Mouse (Mus musculus): ENCODE results near the gene Rnase13. TPM values are rescaled to one million over a fixed set of nuclear protein-coding genes. Genes with fewer than 3 reads are reported as not detected.
A peak's percentile ranks its signal among the peaks of the same experiment; 100 is the strongest.

Rnase13 gene
- polyA plus RNA-seq, 1 experiment from 2014 or later: not detected

GRCm38 (mm10) chr14:51895071-51895470, 27.5 kb downstream of the Rnase13 start:
- Histone ChIP-seq H3K4me2 (no peak overlapping the region), H3K27ac (no peak overlapping the region), H3K4me3 (replicated peaks) (no peak overlapping the region), H3K27me3 (no peaks in the 10 kb centered on the region), H3K36me3 (peaks cover 30% of the 10 kb centered on the region), H3K9ac (replicated peaks) (0 out of 2 replicates have a peak overlapping the region, but pooled peaks have one; percentile 8), H3K4me1 (replicated peaks) (no peaks in the 10 kb centered on the region; the same call in 1 of the 2 replicates), H3K9me3 (no peaks in the 10 kb centered on the region)
- no peak for ATAC-seq (ENCODE audit: insufficient number of reproducible peaks, insufficient read depth, low FRiP score, low TSS enrichment, low read depth)
- WGBS: 77% methylated on average over 14 of the region's 14 CpGs

- no peaks in the 10 kb centered on the region for H3K9me3 ChIP-seq
- H3K9ac ChIP-seq (replicated peaks): no peak overlapping the region
- no peaks in the 10 kb centered on the region for H3K27me3 ChIP-seq
- H3K4me3 ChIP-seq (replicated peaks): no peak overlapping the region
- H3K4me1 ChIP-seq (replicated peaks): no peaks in the 10 kb centered on the region; the same call in 1 of the 2 replicates
- H3K36me3 ChIP-seq: peaks cover 43% of the 10 kb centered on the region
- ATAC-seq (ENCODE audit: insufficient number of reproducible peaks, insufficient read depth, low FRiP score, low TSS enrichment, low read depth): no peak
- H3K4me2 ChIP-seq: no peak overlapping the region
- no peak overlapping the region for H3K27ac ChIP-seq
- WGBS: 50% methylated on average over 3 of the region's 3 CpGs
Observed at GRCm38 (mm10) chr14:51893809-51894208, 28.8 kb downstream of the Rnase13 start.

- Histone ChIP-seq H3K9me3 (no peaks in the 10 kb centered on the region), H3K4me1 (replicated peaks) (no peaks in the 10 kb centered on the region; the same call in 1 of the 2 replicates), H3K27ac (no peak overlapping the region), H3K4me2 (no peak overlapping the region), H3K9ac (replicated peaks) (no peak overlapping the region), H3K27me3 (no peaks in the 10 kb centered on the region), H3K36me3 (peaks cover 48% of the 10 kb centered on the region), H3K4me3 (replicated peaks) (no peak overlapping the region)
- peak; percentile 24; the same call in 1 of the 2 replicates for ATAC-seq (ENCODE audit: insufficient number of reproducible peaks, insufficient read depth, low FRiP score, low TSS enrichment, low read depth)
- WGBS: 23% methylated on average over 10 of the region's 10 CpGs
Observed at GRCm38 (mm10) chr14:51893094-51893794, 29.3 kb downstream of the Rnase13 start.

GRCm38 (mm10) chr14:51892191-51892939, 30.2 kb downstream of the Rnase13 start, which contains the start of gene Slc39a2:
Gene Slc39a2 (plus strand): TSS chr14:51892889.
- WGBS: 89% methylated on average over 9 of the region's 9 CpGs
- H3K36me3 ChIP-seq: peaks cover 57% of the 10 kb centered on the region
- no peaks in the 10 kb centered on the region; the same call in 1 of the 2 replicates for H3K4me1 ChIP-seq (replicated peaks)
- H3K27ac ChIP-seq: no peak within 1 kb of the TSS
- H3K27me3 ChIP-seq: no peaks in the 10 kb centered on the region
- ATAC-seq (ENCODE audit: insufficient number of reproducible peaks, insufficient read depth, low FRiP score, low TSS enrichment, low read depth): no peak
- no peaks in the 10 kb centered on the region for H3K9me3 ChIP-seq
- H3K4me3 ChIP-seq (replicated peaks): no peak within 1 kb of the TSS
- H3K9ac ChIP-seq (replicated peaks): no peak within 1 kb of the TSS
- H3K4me2 ChIP-seq: no peak within 1 kb of the TSS

- H3K4me2 ChIP-seq: no peak overlapping the region
- H3K9ac ChIP-seq (replicated peaks): no peak overlapping the region
- WGBS: 90% methylated on average over 6 of the region's 6 CpGs
- H3K4me1 ChIP-seq (replicated peaks): peaks cover 12% of the 10 kb centered on the region
- no peak overlapping the region for H3K27ac ChIP-seq
- no peaks in the 10 kb centered on the region for H3K9me3 ChIP-seq
- no peak for ATAC-seq (ENCODE audit: insufficient number of reproducible peaks, insufficient read depth, low FRiP score, low TSS enrichment, low read depth)
- peaks cover 62% of the 10 kb centered on the region for H3K36me3 ChIP-seq
- no peak overlapping the region for H3K4me3 ChIP-seq (replicated peaks)
- no peaks in the 10 kb centered on the region for H3K27me3 ChIP-seq
Observed at GRCm38 (mm10) chr14:51889833-51890232, 32.7 kb downstream of the Rnase13 start.

- no peak overlapping the region for H3K27ac ChIP-seq
- H3K4me2 ChIP-seq: peak overlapping the region; percentile 84
- H3K9ac ChIP-seq (replicated peaks): no peak overlapping the region
- H3K9me3 ChIP-seq: no peaks in the 10 kb centered on the region
- H3K27me3 ChIP-seq: no peaks in the 10 kb centered on the region
- H3K4me1 ChIP-seq (replicated peaks): peaks cover 12% of the 10 kb centered on the region
- ATAC-seq (ENCODE audit: insufficient number of reproducible peaks, insufficient read depth, low FRiP score, low TSS enrichment, low read depth): no peak
- peak overlapping the region; percentile 74 for H3K4me3 ChIP-seq (replicated peaks)
- WGBS: 70% methylated on average over 6 of the region's 6 CpGs
- peaks cover 46% of the 10 kb centered on the region for H3K36me3 ChIP-seq
Observed at GRCm38 (mm10) chr14:51886051-51886450, 36.5 kb downstream of the Rnase13 start.

- no peaks in the 10 kb centered on the region for H3K9me3 ChIP-seq
- peak within 1 kb of the TSS; percentile 86 for H3K27ac ChIP-seq
- ATAC-seq (ENCODE audit: insufficient number of reproducible peaks, insufficient read depth, low FRiP score, low TSS enrichment, low read depth): peak; percentile 95
- H3K4me2 ChIP-seq: peak within 1 kb of the TSS; percentile 84
- peak within 1 kb of the TSS; percentile 70 for H3K9ac ChIP-seq (replicated peaks)
- peak within 1 kb of the TSS; percentile 74 for H3K4me3 ChIP-seq (replicated peaks)
- H3K36me3 ChIP-seq: peaks cover 33% of the 10 kb centered on the region
- under 1% methylated on average over 43 of the region's 43 CpGs for WGBS
- H3K27me3 ChIP-seq: no peaks in the 10 kb centered on the region
- peaks cover 12% of the 10 kb centered on the region for H3K4me1 ChIP-seq (replicated peaks)
Observed at GRCm38 (mm10) chr14:51884598-51885331, 37.8 kb downstream of the Rnase13 start, which contains the start of gene Mettl17. Gene Mettl17 (plus strand): TSS chr14:51884842.

GRCm38 (mm10) chr14:51884031-51884544, 38.5 kb downstream of the Rnase13 start:
- 3% methylated on average over 14 of the region's 14 CpGs for WGBS
- Histone ChIP-seq H3K4me2 (peak overlapping the region; percentile 84), H3K4me1 (replicated peaks) (peaks cover 12% of the 10 kb centered on the region), H3K36me3 (peaks cover 26% of the 10 kb centered on the region), H3K27ac (peak overlapping the region; percentile 86), H3K9ac (replicated peaks) (peak overlapping the region; percentile 70; the same call in 1 of the 2 replicates), H3K9me3 (no peaks in the 10 kb centered on the region), H3K27me3 (no peaks in the 10 kb centered on the region), H3K4me3 (replicated peaks) (peak overlapping the region; percentile 74)
- ATAC-seq (ENCODE audit: insufficient number of reproducible peaks, insufficient read depth, low FRiP score, low TSS enrichment, low read depth): peak; percentile 26

GRCm38 (mm10) chr14:51883527-51884030, 39.0 kb downstream of the Rnase13 start:
- Histone ChIP-seq H3K4me2 (peak overlapping the region; percentile 84), H3K9ac (replicated peaks) (no peak overlapping the region), H3K36me3 (peaks cover 21% of the 10 kb centered on the region), H3K4me1 (replicated peaks) (peaks cover 12% of the 10 kb centered on the region), H3K27ac (peak overlapping the region; percentile 86), H3K9me3 (no peaks in the 10 kb centered on the region), H3K27me3 (no peaks in the 10 kb centered on the region), H3K4me3 (replicated peaks) (peak overlapping the region; percentile 74)
- 2% methylated on average over 4 of the region's 4 CpGs for WGBS
- peak; percentile 40; the same call in 1 of the 2 replicates for ATAC-seq (ENCODE audit: insufficient number of reproducible peaks, insufficient read depth, low FRiP score, low TSS enrichment, low read depth)

- no peak overlapping the region for H3K9ac ChIP-seq (replicated peaks)
- ATAC-seq (ENCODE audit: insufficient number of reproducible peaks, insufficient read depth, low FRiP score, low TSS enrichment, low read depth): no peak
- WGBS: 86% methylated on average over 3 of the region's 3 CpGs
Observed at GRCm38 (mm10) chr14:51877517-51877916, 45.1 kb downstream of the Rnase13 start.

More at GRCm38 (mm10) chr14:51877517-51877916, 45.1 kb downstream of the Rnase13 start:
- Histone ChIP-seq H3K27me3 (no peaks in the 10 kb centered on the region), H3K36me3 (no peaks in the 10 kb centered on the region), H3K4me3 (replicated peaks) (no peak overlapping the region), H3K4me1 (replicated peaks) (no peaks in the 10 kb centered on the region), H3K9me3 (no peaks in the 10 kb centered on the region), H3K4me2 (no peak overlapping the region), H3K27ac (no peak overlapping the region)
